Mouse (Mus musculus): ENCODE measurements around the gene Icam5. TPM values are rescaled to one million over a fixed set of nuclear protein-coding genes. Genes with fewer than 3 reads are reported as not detected.

Icam5 gene
- total and polyA plus RNA-seq, 2 experiments from 2014 or later: 4.1 to 7.7 TPM

DNA sequence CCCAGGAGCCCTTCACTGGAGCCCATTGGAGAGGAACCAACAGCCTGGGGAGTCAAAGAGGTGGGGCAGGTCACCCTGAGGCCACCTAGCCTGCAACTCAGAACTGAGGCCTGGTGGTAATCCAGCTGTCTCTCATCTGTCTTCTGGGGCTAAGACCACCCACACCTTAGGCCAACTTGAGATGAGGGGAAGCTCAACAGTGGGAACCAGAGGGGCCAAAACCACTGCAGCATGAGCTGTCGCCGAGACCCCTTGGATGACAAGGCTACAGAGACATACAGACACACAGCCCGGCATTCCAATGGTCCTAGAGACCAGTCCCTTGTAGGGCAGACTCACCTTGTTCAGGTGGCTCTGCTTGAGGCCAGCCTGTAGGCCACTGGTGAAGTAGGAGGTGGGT lies 43.8 kb downstream of the Icam5 start:
- DNase-seq (ENCODE audit: low spot score): no peak
- WGBS: 88% methylated on average over 3 of the region's 3 CpGs

DNA sequence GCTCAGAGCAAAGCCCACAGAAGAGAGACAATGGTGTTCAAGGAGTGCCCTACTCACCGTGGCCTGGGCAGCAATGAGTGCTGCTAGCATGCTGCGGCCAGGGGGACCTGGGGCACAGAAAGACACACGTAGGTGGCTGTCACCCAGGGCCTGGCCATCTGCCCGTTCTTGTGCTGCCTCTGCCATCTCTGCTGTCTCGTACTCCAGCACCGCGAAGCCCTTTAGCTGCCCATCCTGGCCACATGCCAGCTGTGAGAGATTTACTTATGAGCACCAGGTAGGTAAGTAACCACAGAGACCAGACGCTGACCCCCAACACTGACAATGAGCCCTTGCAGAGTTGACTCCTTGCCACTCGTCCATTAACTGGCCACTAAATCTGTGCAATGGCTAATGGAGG lies 49.3 kb downstream of the Icam5 start:
- Histone ChIP-seq H3K4me1 (ENCODE audit: insufficient read depth, low read length) (no peaks in the 10 kb centered on the region), H3K4me3 (ENCODE audit: low read depth, low read length) (no peak overlapping the region), H3K9ac (replicated peaks; ENCODE audit: low read length, poor library complexity, severe bottlenecking) (no peak overlapping the region), H3K9me3 (ENCODE audit: low read length) (no peaks in the 10 kb centered on the region), H3K36me3 (ENCODE audit: insufficient read depth, low read length) (peaks cover 62% of the 10 kb centered on the region), H3K4me2 (ENCODE audit: low read depth, low read length, poor library complexity, severe bottlenecking) (no peak overlapping the region), H3K27me3 (ENCODE audit: insufficient read depth, low read length) (no peaks in the 10 kb centered on the region), H3K27ac (ENCODE audit: low read depth, low read length) (no peak overlapping the region)
- no peak for TF ChIP-seq CTCF (IDR thresholded peaks at IDR 0.05)
- DNase-seq (ENCODE audit: low spot score) (no peak), ATAC-seq (ENCODE audit: low FRiP score) (no peak)
- WGBS: 88% methylated on average over 9 of the region's 9 CpGs

More for the DNA sequence above, 43.8 kb downstream of the Icam5 start:
- Histone ChIP-seq H3K4me1 (ENCODE audit: insufficient read depth, low read length) (0 out of 2 replicates have a peak, but pooled peaks cover 6% of the 10 kb centered on the region), H3K4me2 (ENCODE audit: low read depth, low read length, poor library complexity, severe bottlenecking) (no peak overlapping the region), H3K9me3 (ENCODE audit: low read length) (no peaks in the 10 kb centered on the region), H3K4me3 (ENCODE audit: low read depth, low read length) (no peak overlapping the region), H3K27me3 (ENCODE audit: insufficient read depth, low read length) (no peaks in the 10 kb centered on the region), H3K27ac (ENCODE audit: low read depth, low read length) (no peak overlapping the region), H3K9ac (replicated peaks; ENCODE audit: low read length, poor library complexity, severe bottlenecking) (no peak overlapping the region), H3K36me3 (ENCODE audit: insufficient read depth, low read length) (peaks cover 50% of the 10 kb centered on the region)
- no peak for TF ChIP-seq CTCF (IDR thresholded peaks at IDR 0.05)
- ATAC-seq (ENCODE audit: low FRiP score): no peak

DNA sequence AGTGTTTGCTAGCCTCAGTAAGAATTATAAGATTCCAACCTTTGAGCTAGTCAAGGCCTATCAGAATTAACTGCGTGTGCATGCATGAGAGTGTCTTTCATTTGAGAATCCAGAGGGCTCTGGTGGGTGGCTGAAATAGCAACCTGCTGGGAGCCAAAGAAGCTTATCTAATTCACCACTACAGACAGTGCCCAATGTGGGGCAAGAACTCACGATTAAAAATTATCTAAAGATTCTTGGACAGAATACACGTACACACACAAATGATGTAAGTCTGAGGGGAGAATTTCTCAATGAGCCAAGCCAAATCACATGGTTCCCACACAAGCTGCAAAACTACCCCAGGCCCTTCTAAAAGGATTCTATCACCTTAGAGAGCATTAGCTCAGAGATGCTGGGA lies 51.5 kb downstream of the Icam5 start:
- WGBS: 63% methylated on average over 3 of the region's 3 CpGs
- no peak overlapping the region for H3K4me3 ChIP-seq (ENCODE audit: low read depth, low read length)
- H3K27ac ChIP-seq (ENCODE audit: low read depth, low read length): no peak overlapping the region
- H3K9ac ChIP-seq (replicated peaks; ENCODE audit: low read length, poor library complexity, severe bottlenecking): no peak overlapping the region
- H3K4me1 ChIP-seq (ENCODE audit: insufficient read depth, low read length): no peaks in the 10 kb centered on the region
- ATAC-seq (ENCODE audit: low FRiP score) (no peak), DNase-seq (ENCODE audit: low spot score) (no peak)
- TF ChIP-seq CTCF (IDR thresholded peaks at IDR 0.05): no peak
- H3K36me3 ChIP-seq (ENCODE audit: insufficient read depth, low read length): peaks cover 63% of the 10 kb centered on the region
- no peaks in the 10 kb centered on the region for H3K9me3 ChIP-seq (ENCODE audit: low read length)
- no peaks in the 10 kb centered on the region for H3K27me3 ChIP-seq (ENCODE audit: insufficient read depth, low read length)
- H3K4me2 ChIP-seq (ENCODE audit: low read depth, low read length, poor library complexity, severe bottlenecking): no peak overlapping the region

MicroRNAs within 50 kb of the gene (microRNA counts, 519-probe panel; counts per million panel counts)
- 528 counts per million, percentile 58 among the panel's probes with 10 or more counts for microRNA mmu-miR-1900

Small RNA genes lying within 50 kb of the gene (microRNA-seq; reads per million reads assigned to microRNA genes)
- gene Mir1900 (ENCODE audit: borderline number of aligned reads): not detected
- not detected for gene Mir7082 (ENCODE audit: borderline number of aligned reads)

Other genes with a start within 250 kb of the Icam5 start
- gene Col5a3, start 217.0 kb upstream of the Icam5 start, total RNA-seq (2014; rRNA removed): 3.0 and 3.4 TPM in 2 replicates
- gene Col5a3, start 217.0 kb upstream of the Icam5 start, polyA plus RNA-seq (2015; fragmentation: Nextera tagmentation; extraction: Ambion mirVana): 0.74 and 0.83 TPM in 2 replicates
- gene Rdh8, start 213.6 kb upstream of the Icam5 start, total RNA-seq (2014; rRNA removed): not detected in 2 replicates
- gene Rdh8, start 213.6 kb upstream of the Icam5 start, polyA plus RNA-seq (2015; fragmentation: Nextera tagmentation; extraction: Ambion mirVana): not detected in 2 replicates
- 21.5 and 30.6 TPM in 2 replicates for gene A230050P20Rik, start 163.4 kb upstream of the Icam5 start, total RNA-seq (2014; rRNA removed)
- gene A230050P20Rik, start 163.4 kb upstream of the Icam5 start, polyA plus RNA-seq (2015; fragmentation: Nextera tagmentation; extraction: Ambion mirVana): 24.7 and 28.5 TPM in 2 replicates
- 10.0 and 12.4 TPM in 2 replicates for gene Angptl6, start 152.3 kb upstream of the Icam5 start, total RNA-seq (2014; rRNA removed)
- gene Angptl6, start 152.3 kb upstream of the Icam5 start, polyA plus RNA-seq (2015; fragmentation: Nextera tagmentation; extraction: Ambion mirVana): 13.4 and 17.0 TPM in 2 replicates
- 42.0 and 52.6 TPM in 2 replicates for gene Ppan, start 143.9 kb upstream of the Icam5 start, total RNA-seq (2014; rRNA removed)
- gene Ppan, start 143.9 kb upstream of the Icam5 start, polyA plus RNA-seq (2015; fragmentation: Nextera tagmentation; extraction: Ambion mirVana): 37.9 and 39.9 TPM in 2 replicates
- gene Eif3g, start 133.4 kb upstream of the Icam5 start, total RNA-seq (2014; rRNA removed): 95.7 and 102 TPM in 2 replicates
- 227 and 232 TPM in 2 replicates for gene Eif3g, start 133.4 kb upstream of the Icam5 start, polyA plus RNA-seq (2015; fragmentation: Nextera tagmentation; extraction: Ambion mirVana)
- 94.6 and 97.7 TPM in 2 replicates for gene Dnmt1, start 72.2 kb upstream of the Icam5 start, total RNA-seq (2014; rRNA removed)
- 40.8 and 42.1 TPM in 2 replicates for gene Dnmt1, start 72.2 kb upstream of the Icam5 start, polyA plus RNA-seq (2015; fragmentation: Nextera tagmentation; extraction: Ambion mirVana)
- 4.7 and 7.3 TPM in 2 replicates for gene S1pr2, start 55.3 kb upstream of the Icam5 start, total RNA-seq (2014; rRNA removed)
- 5.5 and 7.2 TPM in 2 replicates for gene S1pr2, start 55.3 kb upstream of the Icam5 start, polyA plus RNA-seq (2015; fragmentation: Nextera tagmentation; extraction: Ambion mirVana)
- 62.9 and 80.9 TPM in 2 replicates for gene Mrpl4, start 29.3 kb upstream of the Icam5 start, total RNA-seq (2014; rRNA removed)
- gene Mrpl4, start 29.3 kb upstream of the Icam5 start, polyA plus RNA-seq (2015; fragmentation: Nextera tagmentation; extraction: Ambion mirVana): 105 TPM in 2 replicates
- gene Icam1, start 16.1 kb upstream of the Icam5 start, total RNA-seq (2014; rRNA removed): 4.5 and 5.2 TPM in 2 replicates
- 3.4 and 3.6 TPM in 2 replicates for gene Icam1, start 16.1 kb upstream of the Icam5 start, polyA plus RNA-seq (2015; fragmentation: Nextera tagmentation; extraction: Ambion mirVana)
- not detected in 2 replicates for gene Icam4, start 2.7 kb upstream of the Icam5 start, total RNA-seq (2014; rRNA removed)
- gene Icam4, start 2.7 kb upstream of the Icam5 start, polyA plus RNA-seq (2015; fragmentation: Nextera tagmentation; extraction: Ambion mirVana): 0.30 TPM in 1 of 2 replicates, not detected in the other
- gene Zglp1, start 35.0 kb downstream of the Icam5 start, total RNA-seq (2014; rRNA removed): 10.7 TPM in 1 of 2 replicates, not detected in the other
- 0.20 TPM in 1 of 2 replicates, not detected in the other for gene Zglp1, start 35.0 kb downstream of the Icam5 start, polyA plus RNA-seq (2015; fragmentation: Nextera tagmentation; extraction: Ambion mirVana)
- gene Gm49373, start 41.0 kb downstream of the Icam5 start, total RNA-seq (2014; rRNA removed): 2.4 and 2.7 TPM in 2 replicates
- 0.90 and 0.94 TPM in 2 replicates for gene Gm49373, start 41.0 kb downstream of the Icam5 start, polyA plus RNA-seq (2015; fragmentation: Nextera tagmentation; extraction: Ambion mirVana)
- gene Fdx1l, start 41.5 kb downstream of the Icam5 start, total RNA-seq (2014; rRNA removed): 67.3 and 81.3 TPM in 2 replicates
- gene Fdx1l, start 41.5 kb downstream of the Icam5 start, polyA plus RNA-seq (2015; fragmentation: Nextera tagmentation; extraction: Ambion mirVana): 86.5 and 95.3 TPM in 2 replicates
- 2.1 and 5.8 TPM in 2 replicates for gene Gm38431, start 59.9 kb downstream of the Icam5 start, total RNA-seq (2014; rRNA removed)
- 0.38 and 0.48 TPM in 2 replicates for gene Gm38431, start 59.9 kb downstream of the Icam5 start, polyA plus RNA-seq (2015; fragmentation: Nextera tagmentation; extraction: Ambion mirVana)
- 38.7 and 41.0 TPM in 2 replicates for gene Raver1, start 59.9 kb downstream of the Icam5 start, total RNA-seq (2014; rRNA removed)
- gene Raver1, start 59.9 kb downstream of the Icam5 start, polyA plus RNA-seq (2015; fragmentation: Nextera tagmentation; extraction: Ambion mirVana): 20.2 and 20.7 TPM in 2 replicates
- 9.8 and 9.9 TPM in 2 replicates for gene Tyk2, start 99.2 kb downstream of the Icam5 start, total RNA-seq (2014; rRNA removed)
- gene Tyk2, start 99.2 kb downstream of the Icam5 start, polyA plus RNA-seq (2015; fragmentation: Nextera tagmentation; extraction: Ambion mirVana): 4.8 and 5.4 TPM in 2 replicates
- gene Cdc37, start 117.9 kb downstream of the Icam5 start, total RNA-seq (2014; rRNA removed): 29.0 and 37.7 TPM in 2 replicates
- gene Cdc37, start 117.9 kb downstream of the Icam5 start, polyA plus RNA-seq (2015; fragmentation: Nextera tagmentation; extraction: Ambion mirVana): 179 and 186 TPM in 2 replicates
- gene Pde4a, start 133.6 kb downstream of the Icam5 start, total RNA-seq (2014; rRNA removed): 40.7 and 46.5 TPM in 2 replicates
- gene Pde4a, start 133.6 kb downstream of the Icam5 start, polyA plus RNA-seq (2015; fragmentation: Nextera tagmentation; extraction: Ambion mirVana): 59.8 and 63.8 TPM in 2 replicates
- gene Keap1, start 207.3 kb downstream of the Icam5 start, total RNA-seq (2014; rRNA removed): 72.5 and 89.7 TPM in 2 replicates
- 60.6 and 67.7 TPM in 2 replicates for gene Keap1, start 207.3 kb downstream of the Icam5 start, polyA plus RNA-seq (2015; fragmentation: Nextera tagmentation; extraction: Ambion mirVana)
- gene S1pr5, start 216.4 kb downstream of the Icam5 start, total RNA-seq (2014; rRNA removed): 4.2 and 5.2 TPM in 2 replicates
- 2.7 and 2.9 TPM in 2 replicates for gene S1pr5, start 216.4 kb downstream of the Icam5 start, polyA plus RNA-seq (2015; fragmentation: Nextera tagmentation; extraction: Ambion mirVana)
- gene Atg4d, start 233.2 kb downstream of the Icam5 start, total RNA-seq (2014; rRNA removed): 20.3 and 26.6 TPM in 2 replicates
- 26.3 and 32.6 TPM in 2 replicates for gene Atg4d, start 233.2 kb downstream of the Icam5 start, polyA plus RNA-seq (2015; fragmentation: Nextera tagmentation; extraction: Ambion mirVana)